Mouse (Mus musculus) embryonic facial prominence, embryonic 11.5 days (tissue): ENCODE data around the gene Soat1. TPM values are rescaled to one million over a fixed set of nuclear protein-coding genes. Genes with fewer than 3 reads are reported as not detected.
"Not testable (repeated sequence)": the region's sequence is repeated elsewhere in the genome, so short reads cannot be mapped to it uniquely, and the experiment has no call there.

Experiments used
- ATAC-seq: fragments of 200-750 bp; cut with Nextera tagmentation; replicated peaks from 2 replicates; pipeline ENCODE4 v1.8.0; 2017; ENCODE audit warnings: low read depth; ENCODE audit not compliant: insufficient number of reproducible peaks, low FRiP score, low TSS enrichment
- DNase-seq: peaks from one replicate; pipeline ENCODE4 v3.0.0-alpha.2; 2015; ENCODE audit warnings: low spot score
- H3K27ac ChIP-seq: fragments of 300-500 bp; sonication (generic); replicated peaks from 2 replicates; pipeline ENCODE4 v1.5.1; 2014; ENCODE audit warnings: mild to moderate bottlenecking, low read depth, low read length, control low read depth
- H3K27me3 ChIP-seq: fragments of 300-500 bp; sonication (generic); 2 replicates; pipeline ENCODE4 v1.6.1; 2014; ENCODE audit warnings: mild to moderate bottlenecking, low read length, moderate library complexity, mixed read lengths; ENCODE audit not compliant: control insufficient read depth, insufficient read depth
- H3K36me3 ChIP-seq: fragments of 300-500 bp; sonication (generic); replicated peaks from 2 replicates; pipeline ENCODE4 v1.6.1; 2014; ENCODE audit warnings: low read depth, mild to moderate bottlenecking, low read length, moderate library complexity, mixed read lengths; ENCODE audit not compliant: control insufficient read depth, insufficient read depth
- H3K4me1 ChIP-seq: fragments of 300-500 bp; sonication (generic); 2 replicates; pipeline ENCODE4 v1.6.1; 2014; ENCODE audit warnings: low read length, mixed read lengths; ENCODE audit not compliant: control insufficient read depth, insufficient read depth
- H3K4me2 ChIP-seq: fragments of 300-500 bp; sonication (generic); 2 replicates; pipeline ENCODE4 v1.6.1; 2014; ENCODE audit warnings: low read depth, mild to moderate bottlenecking, control low read depth, low read length, moderate library complexity
- H3K4me3 ChIP-seq: fragments of 300-500 bp; sonication (generic); 2 replicates; pipeline ENCODE4 v1.5.1; 2014; ENCODE audit warnings: low read depth, low read length, control low read depth
- H3K9ac ChIP-seq: fragments of 300-500 bp; sonication (generic); replicated peaks from 2 replicates; pipeline ENCODE4 v1.6.1; 2014; ENCODE audit warnings: mild to moderate bottlenecking, control low read depth, low read length
- H3K9me3 ChIP-seq: fragments of 300-500 bp; sonication (generic); replicated peaks from 2 replicates; pipeline ENCODE4 v1.6.1; 2016; ENCODE audit warnings: mild to moderate bottlenecking, low read length, inconsistent platforms, mixed read lengths; ENCODE audit not compliant: control insufficient read depth
- WGBS: fragments of 180-500 bp; shearing (Covaris S2); extraction: QIAGEN DNeasy Blood & Tissue Kit; methylation state at CpG from one replicate; pipeline ENCODE4 v1.1.7; 2014; 5-methylcytosine and 5-hydroxymethylcytosine counted together
- polyA plus RNA-seq: library from polyadenylated mRNA; unstranded; fragments of >200 nt; fragmentation: Nextera tagmentation; extraction: Ambion mirVana; gene quantifications from 2 replicates; pipeline ENCODE4 v1.2.1, GENCODE M21; 2014

Gene Soat1
- polyA plus RNA-seq, 1 experiment from 2014 or later, result 25.3 TPM

DNA sequence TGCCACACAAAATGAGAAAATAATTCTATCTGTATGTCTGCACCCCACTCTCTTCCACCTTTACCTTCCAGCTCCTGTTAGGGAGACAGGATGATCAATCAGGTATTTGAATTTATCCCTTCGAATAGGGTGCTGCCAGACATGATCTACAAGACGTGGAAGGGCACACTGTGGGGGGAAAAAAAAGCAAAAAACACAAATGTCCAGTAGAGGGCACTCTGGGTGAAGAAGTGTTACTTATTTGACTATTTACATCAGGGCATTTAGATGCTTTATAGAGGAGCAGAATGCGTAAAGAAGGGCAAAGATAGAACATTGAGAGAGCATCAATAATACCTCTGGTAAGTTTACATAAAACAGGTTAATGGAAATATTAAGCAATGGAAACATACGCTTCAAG, 56.0 kb downstream of the Soat1 start:
- peak; percentile 52 for DNase-seq
- Histone ChIP-seq H3K4me1 (no peaks in the 10 kb centered on the region), H3K27ac (no peak overlapping the region), H3K27me3 (no peaks in the 10 kb centered on the region), H3K4me2 (no peak overlapping the region), H3K9me3 (no peaks in the 10 kb centered on the region), H3K4me3 (no peak overlapping the region), H3K36me3 (no peaks in the 10 kb centered on the region), H3K9ac (no peak overlapping the region)
- WGBS, result 61% methylated on average over 4 of the region's 4 CpGs
- ATAC-seq, result no peak

DNA sequence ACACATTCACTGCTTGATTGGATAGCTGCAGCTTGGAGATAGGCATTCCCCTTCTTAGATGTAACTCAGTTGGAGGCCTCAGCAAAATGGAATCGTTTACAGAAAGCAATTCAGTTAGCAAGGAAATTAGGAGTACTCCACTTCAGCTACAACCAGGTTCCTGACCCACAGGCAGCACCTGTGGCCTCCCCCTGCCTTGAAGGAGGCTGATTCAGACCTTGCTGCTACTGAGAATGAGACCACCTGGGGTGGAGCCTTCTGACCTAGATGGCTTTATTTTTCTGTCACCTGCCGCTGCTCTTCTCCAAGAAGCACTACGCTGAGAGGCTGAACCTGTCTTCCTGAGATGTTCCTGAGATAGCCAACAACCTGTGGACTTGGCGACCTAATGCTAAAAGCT, 65.6 kb downstream of the Soat1 start:
- Histone ChIP-seq H3K27ac (no peak overlapping the region), H3K9ac (no peak overlapping the region), H3K27me3 (no peaks in the 10 kb centered on the region), H3K4me1 (no peaks in the 10 kb centered on the region), H3K36me3 (no peaks in the 10 kb centered on the region), H3K4me2 (no peak overlapping the region), H3K9me3 (no peaks in the 10 kb centered on the region), H3K4me3 (no peak overlapping the region)
- ATAC-seq (no peak), DNase-seq (no peak)
- WGBS, result 77% methylated on average over 4 of the region's 4 CpGs

DNA sequence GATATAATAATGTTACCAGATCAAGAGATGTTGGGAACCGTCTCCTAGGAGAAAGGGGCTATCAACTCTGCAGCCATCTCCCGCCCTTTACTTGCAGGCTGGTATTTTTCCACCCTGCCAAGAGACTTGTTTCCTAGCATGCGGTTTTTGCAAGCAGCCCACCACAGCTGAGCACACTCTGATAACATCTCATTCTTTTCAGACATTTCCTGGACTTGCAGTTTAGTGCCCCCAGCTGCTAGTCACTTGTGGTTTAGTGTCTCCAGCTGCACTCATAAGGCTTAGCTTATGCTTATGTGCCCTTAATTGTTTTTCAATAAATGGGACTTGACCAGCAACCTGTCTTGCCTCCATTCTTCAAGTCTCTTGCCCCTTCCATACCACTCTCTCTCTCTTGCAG, 66.1 kb downstream of the Soat1 start:
- Histone ChIP-seq H3K9me3 (no peaks in the 10 kb centered on the region), H3K4me2 (no peak overlapping the region), H3K36me3 (no peaks in the 10 kb centered on the region), H3K27ac (no peak overlapping the region), H3K27me3 (no peaks in the 10 kb centered on the region), H3K4me3 (no peak overlapping the region), H3K4me1 (no peaks in the 10 kb centered on the region), H3K9ac (no peak overlapping the region)
- DNase-seq (no peak), ATAC-seq (no peak)
- WGBS, result 68% methylated on average over 3 of the region's 3 CpGs

DNA sequence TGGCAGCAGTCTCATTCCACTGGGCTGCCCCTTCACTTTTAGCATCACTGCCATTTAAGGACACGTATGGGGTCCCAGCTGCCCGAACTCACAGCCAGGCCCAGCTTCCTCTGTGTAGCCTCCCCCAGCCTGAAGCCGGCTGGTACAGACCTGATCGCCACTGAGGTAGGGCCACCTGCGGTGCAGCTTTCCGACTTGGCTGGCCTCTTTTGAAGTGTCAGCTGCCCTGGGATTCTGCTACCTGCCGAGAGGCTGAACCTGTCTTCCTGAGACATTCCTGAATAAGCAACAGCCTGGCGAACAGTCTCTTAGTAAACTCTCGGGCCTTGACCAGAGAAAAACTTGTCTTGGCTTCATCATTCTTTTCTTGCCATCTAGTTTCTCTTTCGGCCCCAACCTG, 70.9 kb downstream of the Soat1 start:
- 36% methylated on average over 10 of the region's 10 CpGs for WGBS
- no peaks in the 10 kb centered on the region for H3K9me3 ChIP-seq
- H3K9ac ChIP-seq, result no peak overlapping the region
- ATAC-seq (no peak), DNase-seq (no peak)
- H3K4me3 ChIP-seq, result no peak overlapping the region
- H3K27me3 ChIP-seq, result no peaks in the 10 kb centered on the region
- no peaks in the 10 kb centered on the region for H3K36me3 ChIP-seq
- H3K4me2 ChIP-seq, result no peak overlapping the region
- no peak overlapping the region for H3K27ac ChIP-seq
- no peaks in the 10 kb centered on the region for H3K4me1 ChIP-seq

DNA sequence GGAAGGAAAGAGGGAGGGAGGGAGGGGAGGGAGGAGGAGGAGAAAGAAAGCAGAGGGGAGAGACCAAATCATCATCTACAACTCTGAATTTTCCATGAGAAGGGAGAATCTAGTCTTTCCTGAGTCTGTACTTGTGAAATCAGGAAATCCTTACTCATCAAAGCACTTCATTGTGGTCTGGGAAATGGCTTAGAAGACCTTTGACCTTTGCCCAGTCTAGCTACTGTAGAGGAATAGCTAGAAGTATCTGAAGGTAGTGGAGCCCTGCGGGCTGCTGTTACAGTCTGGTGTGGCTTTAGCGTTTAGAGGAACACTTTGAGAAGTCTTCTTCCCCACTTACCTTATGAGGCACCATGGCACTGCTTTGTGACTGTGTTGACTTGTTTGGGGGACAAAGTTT, 71.6 kb downstream of the Soat1 start:
- H3K27ac ChIP-seq, result no peak overlapping the region
- no peaks in the 10 kb centered on the region for H3K4me1 ChIP-seq
- no peak overlapping the region for H3K9ac ChIP-seq
- no peaks in the 10 kb centered on the region for H3K36me3 ChIP-seq
- ATAC-seq, result no peak
- H3K4me3 ChIP-seq, result no peak overlapping the region
- H3K4me2 ChIP-seq, result no peak overlapping the region
- H3K9me3 ChIP-seq, result no peaks in the 10 kb centered on the region
- no peaks in the 10 kb centered on the region for H3K27me3 ChIP-seq
- DNase-seq, result no peak
- WGBS, result 31% methylated on average over 2 of the region's 2 CpGs

DNA sequence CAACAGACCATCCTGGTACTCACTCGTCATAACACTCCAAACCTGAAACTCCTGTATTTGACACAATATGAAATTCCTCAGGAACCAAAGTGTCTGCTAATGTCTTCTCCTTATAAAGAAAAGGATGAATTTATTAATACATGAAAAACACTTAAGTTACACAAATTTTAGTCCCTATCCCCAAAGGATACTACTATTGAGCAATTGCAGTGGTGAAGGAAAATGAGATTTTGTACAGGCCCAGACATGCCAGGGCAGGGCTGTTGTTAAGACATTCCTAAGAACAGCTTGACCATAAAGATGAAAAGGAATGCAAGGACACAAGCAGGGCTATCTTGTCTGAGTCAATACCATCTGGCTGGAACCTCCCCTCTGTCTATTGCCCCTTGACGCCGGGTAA, 74.0 kb downstream of the Soat1 start:
- not testable (repeated sequence) for H3K4me2 ChIP-seq, H3K36me3 ChIP-seq, H3K9ac ChIP-seq, ATAC-seq, H3K9me3 ChIP-seq, DNase-seq, H3K4me1 ChIP-seq, H3K27me3 ChIP-seq, H3K27ac ChIP-seq, H3K4me3 ChIP-seq
- WGBS, result 93% methylated on average over 3 of the region's 3 CpGs

DNA sequence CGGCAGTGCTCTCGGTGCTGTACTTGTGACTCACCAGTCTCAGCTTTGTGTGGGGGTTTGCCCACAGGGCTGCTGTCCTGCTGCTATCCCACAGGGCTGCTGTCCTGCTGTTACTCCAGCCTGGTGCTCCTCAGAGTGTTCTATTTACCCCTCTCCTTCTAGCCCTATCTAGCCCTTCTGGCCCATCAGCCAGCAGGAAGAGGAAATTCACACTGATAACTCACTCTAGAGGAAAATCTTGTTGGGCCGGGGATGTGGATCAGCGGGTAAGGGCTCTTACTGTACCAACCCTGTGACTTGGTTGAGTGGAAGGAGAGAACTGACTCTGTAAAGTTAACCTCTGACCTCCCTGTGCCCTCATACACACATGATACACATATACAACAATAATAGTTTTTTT, 81.0 kb downstream of the Soat1 start:
- no peak for DNase-seq
- WGBS, result 79% methylated on average over 4 of the region's 4 CpGs
- H3K4me3 ChIP-seq, result no peak overlapping the region
- no peak overlapping the region for H3K9ac ChIP-seq
- H3K4me2 ChIP-seq, result no peak overlapping the region
- no peaks in the 10 kb centered on the region for H3K27me3 ChIP-seq
- no peaks in the 10 kb centered on the region for H3K36me3 ChIP-seq
- no peaks in the 10 kb centered on the region for H3K4me1 ChIP-seq
- no peaks in the 10 kb centered on the region for H3K9me3 ChIP-seq
- no peak overlapping the region for H3K27ac ChIP-seq
- no peak for ATAC-seq

DNA sequence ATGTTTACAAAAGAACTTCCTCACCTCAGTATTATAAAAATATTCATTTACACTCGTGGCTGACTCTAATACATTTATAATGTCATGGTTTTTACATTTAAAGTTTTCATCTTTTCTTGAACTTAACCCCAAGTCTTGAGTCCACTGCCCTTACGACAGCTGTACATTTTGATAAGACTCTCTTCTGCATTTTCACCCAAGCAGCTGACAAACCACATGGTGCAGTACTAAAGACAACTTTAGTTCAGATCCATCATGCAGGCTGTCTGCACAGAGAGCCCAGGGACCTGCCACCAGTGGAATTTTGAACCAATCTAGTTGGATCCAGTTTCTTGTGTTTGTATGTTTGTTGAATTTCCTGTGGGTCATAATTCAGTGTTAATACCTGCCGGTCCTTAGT, 87.3 kb downstream of the Soat1 start:
- DNase-seq (no peak), ATAC-seq (no peak)
- 72% methylated on average over 3 of the region's 3 CpGs for WGBS
- H3K36me3 ChIP-seq, result no peaks in the 10 kb centered on the region
- H3K27me3 ChIP-seq, result no peaks in the 10 kb centered on the region
- no peak overlapping the region for H3K4me3 ChIP-seq
- H3K4me1 ChIP-seq, result no peaks in the 10 kb centered on the region
- H3K9ac ChIP-seq, result no peak overlapping the region
- H3K9me3 ChIP-seq, result no peaks in the 10 kb centered on the region
- no peak overlapping the region for H3K27ac ChIP-seq
- H3K4me2 ChIP-seq, result no peak overlapping the region

DNA sequence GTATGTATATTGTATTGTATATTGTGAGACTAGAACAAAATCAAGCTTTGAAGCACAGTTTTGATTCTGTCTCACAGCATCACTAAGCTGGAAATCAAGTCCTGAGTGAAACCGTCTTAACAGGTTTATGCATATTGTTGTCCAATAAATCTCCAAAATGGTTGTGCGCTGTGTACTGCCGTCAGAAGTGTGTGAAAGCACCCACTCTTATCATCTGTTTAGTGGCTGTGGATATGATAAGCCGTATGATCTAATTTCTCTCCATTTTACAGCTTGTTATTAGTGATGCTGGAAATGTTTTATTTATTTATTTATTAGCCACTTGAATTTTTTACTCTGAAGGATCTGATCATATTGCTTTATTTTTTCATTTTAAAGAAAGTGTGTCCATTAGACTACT, 87.9 kb downstream of the Soat1 start:
- Histone ChIP-seq H3K4me2 (no peak overlapping the region), H3K9ac (no peak overlapping the region), H3K36me3 (no peaks in the 10 kb centered on the region), H3K9me3 (no peaks in the 10 kb centered on the region), H3K4me1 (no peaks in the 10 kb centered on the region), H3K27ac (no peak overlapping the region), H3K27me3 (no peaks in the 10 kb centered on the region), H3K4me3 (no peak overlapping the region)
- no peak for ATAC-seq
- 89% methylated on average over 4 of the region's 4 CpGs for WGBS
- DNase-seq, result no peak
